Mouse (Mus musculus) heart, postnatal 0 days (tissue): Measurements from ENCODE around the gene Schip1.

Experiments
- CTCF ChIP-seq: IDR thresholded peaks from 2 replicates; pipeline ENCODE4 v1.5.1; 2016; ENCODE audit warnings: antibody characterized with exemption, control low read depth, low read depth
- EP300 ChIP-seq: IDR thresholded peaks from 2 replicates; pipeline ENCODE4 v1.6.1; 2016; ENCODE audit warnings: antibody characterized with exemption, low read depth

DNA sequence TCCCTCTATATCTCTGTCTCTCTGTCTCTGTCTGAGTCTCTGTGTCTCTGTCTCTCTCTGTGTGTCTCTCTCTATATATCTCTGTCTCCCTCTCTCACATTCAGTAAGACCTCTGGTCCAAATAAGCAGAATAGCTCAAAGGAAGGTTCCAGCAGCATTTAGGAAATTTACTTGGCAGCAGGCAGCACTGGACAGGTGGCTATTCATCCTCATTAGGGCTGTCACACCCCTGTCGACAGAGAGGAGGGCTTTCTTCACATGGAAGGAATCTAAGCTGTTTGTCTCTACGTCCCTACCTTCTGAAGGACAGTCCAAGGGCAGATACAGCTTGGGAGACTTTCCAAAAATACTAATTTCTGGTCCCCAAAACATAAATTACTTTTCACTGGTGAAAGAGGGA, 267.9 kb downstream of the Schip1 start:
- TF ChIP-seq CTCF = no peak
- no peak for TF ChIP-seq EP300
